Mouse (Mus musculus) testis, adult 2 months (tissue): ENCODE measurements at regions not wholly inside any gene's neighbourhood (a gene's known extent, or its start where the extent isn't known, plus 50 kb on each side); places are given as distances from the start of the nearest gene placed in this dataset.

Experiments
- CTCF ChIP-seq: fragments of 200-500 bp; IDR thresholded peaks from 2 replicates; pipeline ENCODE4 v1.5.1; 2012; ENCODE audit warnings: low read depth, mild to moderate bottlenecking, inconsistent platforms, low read length, moderate library complexity; ENCODE audit not compliant: control insufficient read depth, insufficient read depth, insufficient replicate concordance
- POLR2A ChIP-seq: fragments of 200-500 bp; IDR thresholded peaks from 2 replicates; pipeline ENCODE4 v1.6.1; 2012; ENCODE audit warnings: low read depth, mild to moderate bottlenecking, inconsistent platforms, low read length, moderate library complexity; ENCODE audit not compliant: control insufficient read depth

DNA sequence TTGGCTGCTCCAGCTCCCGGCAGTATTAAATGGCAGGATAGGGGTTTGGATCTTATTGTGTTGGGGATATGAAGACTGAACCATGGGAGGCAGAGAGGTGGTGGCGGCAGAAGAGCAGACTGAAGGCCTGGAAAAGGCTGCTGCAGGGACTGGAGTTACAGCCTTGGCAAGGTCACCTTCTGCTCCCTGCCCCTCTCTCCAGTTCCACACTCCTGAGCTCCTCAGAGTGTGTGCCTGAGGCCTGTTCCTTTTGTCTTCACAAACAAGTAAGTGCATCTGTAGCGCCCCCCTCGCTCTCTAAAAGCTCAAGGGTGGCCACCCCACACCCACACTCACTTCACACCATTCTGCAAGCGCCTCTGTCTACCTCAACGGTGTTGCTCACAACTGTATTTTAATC is 113.0 kb downstream of the Fam43a start:
- TF ChIP-seq CTCF (no peak), POLR2A (no peak)
